Mouse (Mus musculus) limb, embryonic 11.5 days (tissue): ENCODE data around the gene H2-T24. TPM values are rescaled to one million over a fixed set of nuclear protein-coding genes. Genes with fewer than 3 reads are reported as not detected.

Experiments used
- ATAC-seq: fragments of 200-750 bp; cut with Nextera tagmentation; 2 replicates; pipeline ENCODE4 v1.8.0; 2017; ENCODE audit warnings: low read depth; ENCODE audit not compliant: insufficient number of reproducible peaks, low FRiP score, low TSS enrichment
- DNase-seq: peaks from one replicate; pipeline ENCODE4 v3.0.0-alpha.2; 2015; ENCODE audit warnings: low spot score
- H3K27ac ChIP-seq: fragments of 300-500 bp; sonication (generic); replicated peaks from 2 replicates; pipeline ENCODE4 v1.5.1; 2014; ENCODE audit warnings: low read depth, mild to moderate bottlenecking, low read length
- H3K27me3 ChIP-seq: fragments of 300-500 bp; sonication (generic); 2 replicates; pipeline ENCODE4 v1.6.1; 2014; ENCODE audit warnings: mild to moderate bottlenecking, low read length, mixed read lengths; ENCODE audit not compliant: control insufficient read depth, insufficient read depth
- H3K36me3 ChIP-seq: fragments of 300-500 bp; sonication (generic); 2 replicates; pipeline ENCODE4 v1.6.1; 2014; ENCODE audit warnings: mild to moderate bottlenecking, low read length, moderate library complexity, mixed read lengths; ENCODE audit not compliant: control insufficient read depth, insufficient read depth
- H3K4me1 ChIP-seq: fragments of 300-500 bp; sonication (generic); 2 replicates; pipeline ENCODE4 v1.6.1; 2014; ENCODE audit warnings: low read length, mixed read lengths; ENCODE audit not compliant: control insufficient read depth, insufficient read depth
- H3K4me2 ChIP-seq: fragments of 300-500 bp; sonication (generic); 2 replicates; pipeline ENCODE4 v1.6.1; 2014; ENCODE audit warnings: low read depth, mild to moderate bottlenecking, moderate library complexity; ENCODE audit not compliant: severe bottlenecking
- H3K4me3 ChIP-seq: fragments of 300-500 bp; sonication (generic); 2 replicates; pipeline ENCODE4 v1.5.1; 2014; ENCODE audit warnings: low read depth, low read length
- H3K9ac ChIP-seq: fragments of 300-500 bp; sonication (generic); 2 replicates; pipeline ENCODE4 v1.6.1; 2014; ENCODE audit warnings: mild to moderate bottlenecking, low read length
- H3K9me3 ChIP-seq: fragments of 300-500 bp; sonication (generic); 2 replicates; pipeline ENCODE4 v1.6.1; 2016; ENCODE audit warnings: low read length; ENCODE audit not compliant: control insufficient read depth
- WGBS: fragments of 180-500 bp; shearing (Covaris S2); extraction: QIAGEN DNeasy Blood & Tissue Kit; methylation state at CpG from one replicate; pipeline ENCODE4 v1.1.7; 2014; 5-methylcytosine and 5-hydroxymethylcytosine counted together
- polyA plus RNA-seq: library from polyadenylated mRNA; unstranded; fragments of >200 nt; fragmentation: Nextera tagmentation; extraction: Ambion mirVana; gene quantifications from 2 replicates; pipeline ENCODE4 v1.2.1, GENCODE M21; 2014

The H2-T24 gene
- polyA plus RNA-seq, 1 experiment from 2014 or later = 2.3 TPM

- H3K4me1 ChIP-seq = no peaks in the 10 kb centered on the region
- no peak overlapping the region for H3K4me2 ChIP-seq
- H3K4me3 ChIP-seq = no peak overlapping the region
- H3K27me3 ChIP-seq = peaks cover 4% of the 10 kb centered on the region; the same call in 1 of the 2 replicates
- no peak overlapping the region for H3K27ac ChIP-seq
- H3K36me3 ChIP-seq = no peaks in the 10 kb centered on the region
- ATAC-seq (no peak), DNase-seq (no peak)
- WGBS = 88% methylated on average over 7 of the region's 7 CpGs
- H3K9me3 ChIP-seq = no peaks in the 10 kb centered on the region
- H3K9ac ChIP-seq = no peak overlapping the region
Observed at GRCm38 (mm10) chr17:36028879-36029619, 8.7 kb upstream of the H2-T24 start.

GRCm38 (mm10) chr17:36027663-36028062 is 7.3 kb upstream of the H2-T24 start:
- Histone ChIP-seq H3K36me3 (no peaks in the 10 kb centered on the region), H3K27ac (no peak overlapping the region), H3K4me3 (no peak overlapping the region), H3K4me2 (no peak overlapping the region), H3K9me3 (no peaks in the 10 kb centered on the region), H3K27me3 (peaks cover 4% of the 10 kb centered on the region; the same call in 1 of the 2 replicates), H3K9ac (no peak overlapping the region), H3K4me1 (no peaks in the 10 kb centered on the region)
- no peak for DNase-seq
- ATAC-seq = no peak
- 91% methylated on average over 4 of the region's 4 CpGs for WGBS

DNA sequence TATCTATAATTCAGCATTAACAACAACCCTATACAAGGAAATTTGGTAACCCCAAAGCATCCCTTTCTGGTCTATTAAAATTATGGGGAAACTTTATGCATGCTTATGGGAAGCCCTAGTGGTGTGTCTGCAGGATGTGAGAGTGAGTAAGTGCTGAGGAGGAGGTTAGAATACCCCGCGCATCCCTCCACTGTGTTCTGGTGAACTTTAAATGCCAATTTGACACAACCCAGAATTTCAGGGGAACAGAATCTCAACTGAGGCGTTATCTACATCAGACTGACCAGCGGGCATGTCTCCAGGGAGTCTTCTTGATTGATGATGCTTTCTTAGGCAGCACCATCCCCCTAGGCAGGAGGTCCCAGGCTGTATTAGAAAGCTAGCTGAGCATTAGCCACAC is 5.5 kb upstream of the H2-T24 start:
- Histone ChIP-seq H3K36me3 (no peaks in the 10 kb centered on the region), H3K9me3 (no peaks in the 10 kb centered on the region), H3K4me2 (no peak overlapping the region), H3K4me3 (no peak overlapping the region), H3K27me3 (no peaks in the 10 kb centered on the region), H3K4me1 (no peaks in the 10 kb centered on the region), H3K9ac (no peak overlapping the region), H3K27ac (no peak overlapping the region)
- DNase-seq (no peak), ATAC-seq (no peak)
- 70% methylated on average over 4 of the region's 4 CpGs for WGBS

DNA sequence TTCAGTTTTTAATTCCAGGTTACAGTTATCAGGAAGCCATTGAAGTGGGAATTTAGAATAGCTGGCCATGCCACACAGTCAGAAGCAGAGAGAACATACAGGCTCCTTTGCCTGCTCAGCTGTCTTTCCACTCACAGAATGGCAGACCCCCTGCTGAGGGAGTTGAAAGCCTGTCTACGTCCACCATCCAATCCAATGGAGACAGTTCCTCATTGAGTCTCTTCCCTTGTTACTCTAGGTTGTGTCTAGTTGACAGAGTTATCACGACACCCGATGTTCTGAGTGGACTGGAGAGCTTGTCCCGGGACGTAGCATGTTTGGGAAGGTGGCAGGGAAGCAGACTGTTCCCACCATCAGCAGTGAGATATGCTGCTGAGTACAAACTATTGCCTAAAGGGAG is 4.8 kb upstream of the H2-T24 start:
- DNase-seq (no peak), ATAC-seq (no peak)
- Histone ChIP-seq H3K4me2 (no peak overlapping the region), H3K9ac (no peak overlapping the region), H3K4me1 (no peaks in the 10 kb centered on the region), H3K36me3 (no peaks in the 10 kb centered on the region), H3K27ac (no peak overlapping the region), H3K4me3 (no peak overlapping the region), H3K27me3 (no peaks in the 10 kb centered on the region), H3K9me3 (no peaks in the 10 kb centered on the region)
- 72% methylated on average over 5 of the region's 5 CpGs for WGBS

DNA sequence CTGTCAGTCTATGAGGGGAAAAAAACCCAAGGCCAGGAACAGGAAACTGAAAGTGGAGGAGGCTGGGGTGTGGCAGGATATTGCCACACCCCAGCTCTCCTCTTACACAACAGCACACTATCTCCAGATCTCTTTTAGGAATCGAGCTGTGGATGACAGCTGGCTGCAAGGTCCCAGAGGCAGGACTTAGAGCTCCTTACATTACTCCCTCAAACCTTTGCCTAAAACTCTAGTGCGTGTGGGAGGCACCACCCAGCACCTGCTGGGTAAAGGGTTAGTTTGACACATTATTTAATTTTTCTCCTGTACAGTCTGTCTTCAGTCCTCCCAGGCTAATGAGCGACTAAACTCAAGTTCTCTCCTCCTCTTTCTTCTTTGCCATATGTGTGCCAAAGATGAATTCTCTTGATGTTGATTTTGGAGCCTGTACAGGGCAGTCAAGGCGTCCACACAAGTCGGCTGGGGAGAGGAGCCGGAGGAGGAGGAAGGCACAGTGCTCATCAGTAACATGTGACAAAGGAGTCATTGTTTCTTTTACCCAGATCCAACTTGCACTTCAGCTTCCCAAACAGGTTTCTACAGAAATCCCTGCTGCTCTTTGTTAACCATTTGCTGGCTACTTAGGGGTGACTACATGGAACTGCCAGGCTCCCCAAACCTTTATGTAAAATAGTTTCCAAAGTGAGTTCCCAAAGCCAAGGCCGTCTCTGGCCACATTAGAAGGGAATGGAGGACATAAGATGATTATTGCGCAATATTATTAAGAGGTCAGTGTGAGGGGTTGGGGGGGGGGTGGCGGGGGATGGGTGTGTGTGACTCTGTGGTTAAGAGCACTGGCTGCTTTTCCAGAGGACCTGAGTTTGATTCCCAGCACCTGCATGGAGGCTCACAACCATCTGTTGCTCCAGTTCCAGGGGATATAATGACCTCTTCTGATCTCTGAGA is 3.6 kb upstream of the H2-T24 start:
- H3K4me1 ChIP-seq = no peaks in the 10 kb centered on the region
- no peaks in the 10 kb centered on the region for H3K9me3 ChIP-seq
- no peak overlapping the region for H3K27ac ChIP-seq
- no peak overlapping the region for H3K4me2 ChIP-seq
- H3K27me3 ChIP-seq = no peaks in the 10 kb centered on the region
- H3K4me3 ChIP-seq = no peak overlapping the region
- no peak for ATAC-seq
- no peak for DNase-seq
- 75% methylated on average over 9 of the region's 9 CpGs for WGBS
- H3K9ac ChIP-seq = no peak overlapping the region
- H3K36me3 ChIP-seq = no peaks in the 10 kb centered on the region

DNA sequence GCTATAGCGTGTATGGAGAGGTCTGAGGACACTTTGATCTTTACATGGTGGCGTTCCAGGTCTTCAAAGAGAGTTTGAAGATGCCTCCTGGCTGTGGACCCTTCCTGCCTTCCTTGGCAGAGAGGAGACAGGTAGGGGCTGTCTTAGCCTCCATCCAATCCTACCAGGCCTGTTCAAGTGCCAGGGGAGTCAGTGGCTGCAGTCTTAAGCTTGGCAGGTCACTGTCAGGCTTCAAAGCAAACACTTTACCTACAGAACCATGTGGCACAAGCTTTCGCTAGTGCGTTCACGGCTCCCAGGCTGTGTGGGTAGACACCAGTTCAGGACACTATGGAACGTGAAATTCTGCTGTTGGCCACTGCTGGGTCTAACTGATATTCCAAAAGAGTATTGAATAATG is 2.6 kb upstream of the H2-T24 start:
- Histone ChIP-seq H3K4me1 (no peaks in the 10 kb centered on the region), H3K27me3 (no peaks in the 10 kb centered on the region), H3K36me3 (no peaks in the 10 kb centered on the region), H3K4me3 (no peak overlapping the region), H3K9ac (no peak overlapping the region), H3K27ac (no peak overlapping the region), H3K4me2 (no peak overlapping the region), H3K9me3 (no peaks in the 10 kb centered on the region)
- 87% methylated on average over 6 of the region's 6 CpGs for WGBS
- DNase-seq = no peak
- no peak for ATAC-seq

DNA sequence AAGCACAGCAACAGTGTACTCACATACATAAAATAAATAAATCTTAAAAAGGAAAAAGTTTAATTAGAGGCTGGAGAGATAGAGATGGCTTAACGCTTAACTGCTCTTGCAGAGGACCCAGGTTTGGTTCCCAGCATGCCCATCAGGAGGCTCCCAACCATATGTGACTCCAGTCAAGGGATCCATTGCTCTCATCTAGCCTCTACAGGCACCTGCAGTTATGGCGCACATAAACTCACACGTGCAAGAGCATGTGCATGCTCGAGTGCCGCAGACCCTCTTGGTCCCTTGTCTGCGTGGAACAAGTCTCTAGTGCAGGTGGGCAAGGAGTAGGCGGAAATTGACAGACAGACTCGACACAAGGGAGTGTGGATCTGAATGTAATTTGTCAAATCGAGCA is 1.7 kb upstream of the H2-T24 start:
- DNase-seq = no peak
- 93% methylated on average over 9 of the region's 9 CpGs for WGBS
- Histone ChIP-seq H3K27me3 (no peaks in the 10 kb centered on the region), H3K9me3 (no peaks in the 10 kb centered on the region), H3K4me2 (no peak overlapping the region), H3K36me3 (no peaks in the 10 kb centered on the region), H3K27ac (no peak overlapping the region), H3K4me3 (no peak overlapping the region), H3K4me1 (no peaks in the 10 kb centered on the region), H3K9ac (no peak overlapping the region)
- ATAC-seq = no peak

GRCm38 (mm10) chr17:36021309-36021708 is 949 bp upstream of the H2-T24 start:
- H3K4me3 ChIP-seq = no peak overlapping the region
- H3K36me3 ChIP-seq = no peaks in the 10 kb centered on the region
- WGBS = 81% methylated on average over 1 of the region's 1 CpGs
- H3K9me3 ChIP-seq = no peaks in the 10 kb centered on the region
- no peak overlapping the region for H3K27ac ChIP-seq
- H3K4me1 ChIP-seq = no peaks in the 10 kb centered on the region
- ATAC-seq (no peak), DNase-seq (no peak)
- no peak overlapping the region for H3K4me2 ChIP-seq
- no peaks in the 10 kb centered on the region for H3K27me3 ChIP-seq
- H3K9ac ChIP-seq = no peak overlapping the region
